Mouse (Mus musculus): ENCODE data around the gene Msh4.
"Not testable (repeated sequence)": the region's sequence is repeated elsewhere in the genome, so short reads cannot be mapped to it uniquely, and the experiment has no call there.

DNA sequence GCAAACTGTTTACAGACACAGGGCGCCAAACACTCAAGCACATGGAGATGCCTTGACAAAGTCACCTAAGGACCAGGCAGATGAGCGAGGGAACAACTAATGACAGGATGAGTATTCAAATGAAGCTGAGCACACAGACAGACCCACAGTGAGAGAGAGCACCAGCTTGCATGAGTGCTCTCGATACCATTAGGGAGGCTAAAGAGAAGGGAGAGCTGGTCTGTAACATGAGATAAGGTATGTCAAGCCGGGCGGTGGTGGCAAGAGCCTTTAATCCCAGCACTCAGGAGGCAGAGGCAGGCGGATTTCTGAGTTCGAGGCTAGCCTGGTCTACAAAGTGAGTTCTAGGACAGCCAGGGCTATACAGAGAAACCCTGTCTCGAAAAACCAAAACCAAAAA, 45.5 kb downstream of the Msh4 start:
- not testable (repeated sequence) for TF ChIP-seq CTCF (IDR thresholded peaks at IDR 0.05; ENCODE audit: control insufficient read depth, insufficient read depth, insufficient read length); CEBPB (IDR thresholded peaks at IDR 0.05; ENCODE audit: low read depth); MYOG (IDR thresholded peaks at IDR 0.05; ENCODE audit: control insufficient read depth, extremely low read depth, insufficient read length)

All from C2C12 (cell line).